16 mouse cellular contexts compared by ENCODE assay signal in genomic region chr12:108928249-108928648, GRCm38 (mm10).
"Had no signal": no experiment of that assay in that cellular context is flagged by ENCODE, and none has a peak within 500 bp of the region (broad histone marks: within the 10 kb centered on the region; RNA-seq: fewer than 3 reads in every experiment).

No protein-coding gene starts in this region.

- H3K4me1 ChIP-seq: limb, embryonic 15.5 days; stomach, embryonic 15.5 days had no signal

- DNase-seq: kidney, adult 2 months; kidney, postnatal 25 days; lung, adult 2 months; lung, postnatal 4 days; midbrain, embryonic 14.5 days; right cerebral cortex, postnatal 14 days; thymus, adult 2 months; thymus, postnatal 25 days had no signal

- H3K9me3 ChIP-seq: kidney, embryonic 15.5 days; limb, embryonic 15.5 days; midbrain, embryonic 10.5 days; neural tube, embryonic 12.5 days; stomach, embryonic 15.5 days had no signal

- H3K27ac ChIP-seq: kidney, embryonic 15.5 days; limb, embryonic 15.5 days; midbrain, embryonic 10.5 days; neural tube, embryonic 12.5 days; stomach, embryonic 15.5 days had no signal

- H3K27me3 ChIP-seq: kidney, embryonic 15.5 days; limb, embryonic 15.5 days; neural tube, embryonic 12.5 days; stomach, embryonic 15.5 days had no signal

- ATAC-seq: intestine, embryonic 16.5 days; lung, postnatal 0 days had no signal

- H3K4me2 ChIP-seq: kidney, embryonic 15.5 days; limb, embryonic 15.5 days; neural tube, embryonic 12.5 days; stomach, embryonic 15.5 days had no signal

- H3K9ac ChIP-seq: kidney, embryonic 15.5 days; limb, embryonic 15.5 days; neural tube, embryonic 12.5 days; stomach, embryonic 15.5 days had no signal

- H3K36me3 ChIP-seq: kidney, embryonic 15.5 days; limb, embryonic 15.5 days; midbrain, embryonic 10.5 days; neural tube, embryonic 12.5 days; stomach, embryonic 15.5 days had no signal

- H3K4me3 ChIP-seq: kidney, embryonic 15.5 days; limb, embryonic 15.5 days; midbrain, embryonic 10.5 days; myocyte; neural tube, embryonic 12.5 days; stomach, embryonic 15.5 days had no signal
